Mouse (Mus musculus) forebrain, embryonic 10.5 days (tissue): ENCODE measurements at regions not wholly inside any gene's neighbourhood (a gene's known extent, or its start where the extent isn't known, plus 50 kb on each side); places are given as distances from the start of the nearest gene placed in this dataset.
A peak's percentile ranks its signal among the peaks of the same experiment; 100 is the strongest.

ENCODE experiments used
- DNase-seq: peaks from one replicate; pipeline ENCODE4 v3.0.0-alpha.2; 2017; ENCODE audit warnings: low spot score; ENCODE audit errors: extremely low spot score
- H3K27ac ChIP-seq: fragments of 300-500 bp; sonication (generic); 2 replicates; pipeline ENCODE4 v1.5.1; 2016; ENCODE audit warnings: mild to moderate bottlenecking
- H3K27me3 ChIP-seq: fragments of 300-500 bp; sonication (generic); 2 replicates; pipeline ENCODE4 v1.6.1; 2016; ENCODE audit warnings: mild to moderate bottlenecking; ENCODE audit not compliant: poor library complexity, severe bottlenecking
- H3K36me3 ChIP-seq: fragments of 300-500 bp; sonication (generic); replicated peaks from 2 replicates; pipeline ENCODE4 v1.6.1; 2016; ENCODE audit warnings: mild to moderate bottlenecking, moderate library complexity
- H3K4me1 ChIP-seq: fragments of 300-500 bp; sonication (generic); 2 replicates; pipeline ENCODE4 v1.6.1; 2016
- H3K4me3 ChIP-seq: fragments of 300-500 bp; sonication (generic); 2 replicates; pipeline ENCODE4 v1.5.1; 2016; ENCODE audit warnings: mild to moderate bottlenecking, moderate library complexity
- H3K9me3 ChIP-seq: fragments of 300-500 bp; sonication (generic); 2 replicates; pipeline ENCODE4 v1.6.1; 2016; ENCODE audit warnings: mild to moderate bottlenecking, moderate library complexity
- WGBS: fragments of 180-500 bp; shearing (Covaris S2); methylation state at CpG from one replicate; pipeline ENCODE4 v1.1.7; 2016; 5-methylcytosine and 5-hydroxymethylcytosine counted together

- DNase-seq, result no peak
- Histone ChIP-seq H3K4me1 (peaks cover 14% of the 10 kb centered on the region), H3K36me3 (no peaks in the 10 kb centered on the region), H3K4me3 (no peak overlapping the region), H3K9me3 (no peaks in the 10 kb centered on the region), H3K27ac (no peak overlapping the region), H3K27me3 (no peaks in the 10 kb centered on the region)
- 83% methylated on average over 2 of the region's 2 CpGs for WGBS
These were observed 112.0 kb downstream of the Gm19410 start for GRCm38 (mm10) chr8:35877581-35877980.

- H3K36me3 ChIP-seq, result no peaks in the 10 kb centered on the region
These were observed 116.2 kb downstream of the Gm19410 start for GRCm38 (mm10) chr8:35881810-35882209.

GRCm38 (mm10) chr8:35882638-35883455 is 117.3 kb downstream of the Gm19410 start:
- 26% methylated on average over 12 of the region's 12 CpGs for WGBS
- 0 out of 2 replicates have a peak, but pooled peaks cover 6% of the 10 kb centered on the region for H3K9me3 ChIP-seq
- peaks cover 12% of the 10 kb centered on the region for H3K4me1 ChIP-seq
- 0 out of 2 replicates have a peak overlapping the region, but pooled peaks have one; percentile 8 for H3K27ac ChIP-seq
- H3K27me3 ChIP-seq, result no peaks in the 10 kb centered on the region
- DNase-seq, result no peak
- H3K36me3 ChIP-seq, result no peaks in the 10 kb centered on the region
- no peak overlapping the region for H3K4me3 ChIP-seq

More at GRCm38 (mm10) chr8:35881810-35882209, 116.2 kb downstream of the Gm19410 start:
- Histone ChIP-seq H3K27ac (no peak overlapping the region), H3K4me1 (peaks cover 16% of the 10 kb centered on the region), H3K9me3 (0 out of 2 replicates have a peak, but pooled peaks cover 6% of the 10 kb centered on the region), H3K4me3 (no peak overlapping the region), H3K27me3 (no peaks in the 10 kb centered on the region)
- no peak for DNase-seq
- 73% methylated on average over 5 of the region's 5 CpGs for WGBS

- Histone ChIP-seq H3K9me3 (0 out of 2 replicates have a peak, but pooled peaks cover 6% of the 10 kb centered on the region), H3K4me3 (no peak overlapping the region), H3K36me3 (no peaks in the 10 kb centered on the region), H3K4me1 (peaks cover 16% of the 10 kb centered on the region), H3K27ac (no peak overlapping the region), H3K27me3 (no peaks in the 10 kb centered on the region)
- no peak for DNase-seq
- 67% methylated on average over 1 of the region's 1 CpGs for WGBS
These were observed 117.8 kb downstream of the Gm19410 start for GRCm38 (mm10) chr8:35883456-35883780.

GRCm38 (mm10) chr8:35884545-35884944 is 119.0 kb downstream of the Gm19410 start:
- Histone ChIP-seq H3K4me3 (no peak overlapping the region), H3K27me3 (no peaks in the 10 kb centered on the region), H3K36me3 (no peaks in the 10 kb centered on the region), H3K27ac (no peak overlapping the region), H3K4me1 (peaks cover 25% of the 10 kb centered on the region), H3K9me3 (0 out of 2 replicates have a peak, but pooled peaks cover 6% of the 10 kb centered on the region)
- DNase-seq, result no peak
- 86% methylated on average over 6 of the region's 6 CpGs for WGBS

GRCm38 (mm10) chr8:35890083-35890482 is 124.5 kb downstream of the Gm19410 start:
- 88% methylated on average over 4 of the region's 4 CpGs for WGBS
- no peak overlapping the region for H3K4me3 ChIP-seq
- no peak for DNase-seq

GRCm38 (mm10) chr8:35891769-35892168 is 126.2 kb downstream of the Gm19410 start:
- DNase-seq, result no peak
- no peaks in the 10 kb centered on the region for H3K9me3 ChIP-seq
- H3K36me3 ChIP-seq, result no peaks in the 10 kb centered on the region
- H3K27me3 ChIP-seq, result no peaks in the 10 kb centered on the region
- H3K27ac ChIP-seq, result no peak overlapping the region
- H3K4me1 ChIP-seq, result peaks cover 20% of the 10 kb centered on the region
- 90% methylated on average over 6 of the region's 6 CpGs for WGBS
- H3K4me3 ChIP-seq, result no peak overlapping the region

More at GRCm38 (mm10) chr8:35890083-35890482, 124.5 kb downstream of the Gm19410 start:
- Histone ChIP-seq H3K27me3 (no peaks in the 10 kb centered on the region), H3K4me1 (peaks cover 20% of the 10 kb centered on the region), H3K36me3 (no peaks in the 10 kb centered on the region), H3K27ac (no peak overlapping the region), H3K9me3 (0 out of 2 replicates have a peak, but pooled peaks cover 6% of the 10 kb centered on the region)

GRCm38 (mm10) chr8:35898493-35898892 is 132.9 kb downstream of the Gm19410 start:
- Histone ChIP-seq H3K4me3 (no peak overlapping the region), H3K9me3 (no peaks in the 10 kb centered on the region), H3K4me1 (peaks cover 7% of the 10 kb centered on the region), H3K27ac (no peak overlapping the region), H3K27me3 (no peaks in the 10 kb centered on the region), H3K36me3 (no peaks in the 10 kb centered on the region)
- 83% methylated on average over 3 of the region's 3 CpGs for WGBS
- no peak for DNase-seq

GRCm38 (mm10) chr8:35901490-35901889 is 135.9 kb downstream of the Gm19410 start:
- H3K27ac ChIP-seq, result no peak overlapping the region
- no peaks in the 10 kb centered on the region for H3K4me1 ChIP-seq
- DNase-seq, result no peak
- H3K36me3 ChIP-seq, result no peaks in the 10 kb centered on the region
- no peak overlapping the region for H3K4me3 ChIP-seq
- WGBS, result 95% methylated on average over 7 of the region's 7 CpGs
- H3K9me3 ChIP-seq, result no peaks in the 10 kb centered on the region
- H3K27me3 ChIP-seq, result no peaks in the 10 kb centered on the region

GRCm38 (mm10) chr8:35904711-35905450 is 139.3 kb downstream of the Gm19410 start:
- H3K27me3 ChIP-seq, result no peaks in the 10 kb centered on the region
- WGBS, result 85% methylated on average over 7 of the region's 7 CpGs

GRCm38 (mm10) chr8:35907998-35908397 is 142.4 kb downstream of the Gm19410 start:
- Histone ChIP-seq H3K4me3 (no peak overlapping the region), H3K4me1 (no peaks in the 10 kb centered on the region), H3K36me3 (no peaks in the 10 kb centered on the region), H3K27me3 (no peaks in the 10 kb centered on the region), H3K9me3 (no peaks in the 10 kb centered on the region), H3K27ac (no peak overlapping the region)
- DNase-seq, result no peak
- 84% methylated on average over 2 of the region's 2 CpGs for WGBS

More at GRCm38 (mm10) chr8:35904711-35905450, 139.3 kb downstream of the Gm19410 start:
- no peaks in the 10 kb centered on the region for H3K9me3 ChIP-seq
- H3K4me1 ChIP-seq, result no peaks in the 10 kb centered on the region
- H3K4me3 ChIP-seq, result no peak overlapping the region
- no peaks in the 10 kb centered on the region for H3K36me3 ChIP-seq
- no peak for DNase-seq
- no peak overlapping the region for H3K27ac ChIP-seq

GRCm38 (mm10) chr8:35912264-35912663 is 146.7 kb downstream of the Gm19410 start:
- Histone ChIP-seq H3K36me3 (no peaks in the 10 kb centered on the region), H3K9me3 (no peaks in the 10 kb centered on the region), H3K4me3 (no peak overlapping the region), H3K27me3 (no peaks in the 10 kb centered on the region), H3K4me1 (no peaks in the 10 kb centered on the region), H3K27ac (no peak overlapping the region)
- WGBS, result 86% methylated on average over 9 of the region's 9 CpGs
- DNase-seq, result no peak
